Mouse (Mus musculus): ENCODE measurements around the gene Pik3cd.
A peak's percentile ranks its signal among the peaks of the same experiment; 100 is the strongest.

The Pik3cd gene

GRCm38 (mm10) chr4:149689822-149690700, 12.3 kb downstream of the Pik3cd start:
- peak; percentile 39 for DNase-seq (ENCODE audit: low read depth)

GRCm38 (mm10) chr4:149688861-149689260, 13.5 kb downstream of the Pik3cd start:
- DNase-seq (ENCODE audit: low read depth), result no peak

GRCm38 (mm10) chr4:149684841-149685623, 17.3 kb downstream of the Pik3cd start:
- no peak for DNase-seq (ENCODE audit: low read depth)

- DNase-seq (ENCODE audit: low read depth), result no peak
These were observed 18.5 kb downstream of the Pik3cd start for GRCm38 (mm10) chr4:149683875-149684274.

- DNase-seq (ENCODE audit: low read depth), result no peak
These were observed 23.2 kb downstream of the Pik3cd start for GRCm38 (mm10) chr4:149679056-149679770.

- DNase-seq (ENCODE audit: low read depth), result no peak
These were observed 24.4 kb downstream of the Pik3cd start for GRCm38 (mm10) chr4:149678006-149678405.

- no peak for DNase-seq (ENCODE audit: low read depth)
These were observed 26.8 kb downstream of the Pik3cd start for GRCm38 (mm10) chr4:149675378-149676261.

- DNase-seq (ENCODE audit: low read depth), result no peak
These were observed 27.5 kb downstream of the Pik3cd start for GRCm38 (mm10) chr4:149674814-149675377.

GRCm38 (mm10) chr4:149672747-149673146, 29.6 kb downstream of the Pik3cd start:
- no peak for DNase-seq (ENCODE audit: low read depth)

- DNase-seq (ENCODE audit: low read depth), result no peak
These were observed 31.2 kb downstream of the Pik3cd start for GRCm38 (mm10) chr4:149671175-149671574.

GRCm38 (mm10) chr4:149665692-149666090, 36.7 kb downstream of the Pik3cd start:
- peak; percentile 42 for DNase-seq (ENCODE audit: low read depth)

GRCm38 (mm10) chr4:149665016-149665691, 37.2 kb downstream of the Pik3cd start:
- peak; percentile 65 for DNase-seq (ENCODE audit: low read depth)

- peak; percentile 69 for DNase-seq (ENCODE audit: low read depth)
These were observed 38.4 kb downstream of the Pik3cd start for GRCm38 (mm10) chr4:149663849-149664503.

GRCm38 (mm10) chr4:149661967-149662589, 40.3 kb downstream of the Pik3cd start:
- peak; percentile 49 for DNase-seq (ENCODE audit: low read depth)

- peak; percentile 48 for DNase-seq (ENCODE audit: low read depth)
These were observed 41.8 kb downstream of the Pik3cd start for GRCm38 (mm10) chr4:149660598-149660997.

- no peak for DNase-seq (ENCODE audit: low read depth)
These were observed 42.8 kb downstream of the Pik3cd start for GRCm38 (mm10) chr4:149659495-149660116.

- DNase-seq (ENCODE audit: low read depth), result peak; percentile 94
These were observed 44.4 kb downstream of the Pik3cd start for GRCm38 (mm10) chr4:149657858-149658416.

- peak; percentile 82 for DNase-seq (ENCODE audit: low read depth)
These were observed 48.1 kb downstream of the Pik3cd start for GRCm38 (mm10) chr4:149654232-149654631.

All from induced T-regulatory cell, adult 2 months (primary cell).